Mouse (Mus musculus): ENCODE data around the gene Gpr152.

Gpr152 gene

GRCm38 (mm10) chr19:4131075-4131474 is 8.5 kb upstream of the Gpr152 start:
- no peak for DNase-seq (ENCODE audit: low read depth, low spot score)

GRCm38 (mm10) chr19:4131768-4132167 is 7.8 kb upstream of the Gpr152 start:
- no peak for DNase-seq (ENCODE audit: low read depth, low spot score)

- no peak for DNase-seq (ENCODE audit: low read depth, low spot score)
These were observed 5.2 kb upstream of the Gpr152 start for GRCm38 (mm10) chr19:4134354-4134753.

- DNase-seq (ENCODE audit: low read depth, low spot score), result peak; percentile 41
These were observed 4.2 kb upstream of the Gpr152 start for GRCm38 (mm10) chr19:4135229-4135962.

GRCm38 (mm10) chr19:4135963-4136345 is 3.6 kb upstream of the Gpr152 start:
- peak; percentile 61 for DNase-seq (ENCODE audit: low read depth, low spot score)

GRCm38 (mm10) chr19:4136463-4136862 is 3.1 kb upstream of the Gpr152 start:
- DNase-seq (ENCODE audit: low read depth, low spot score), result peak; percentile 49

- no peak for DNase-seq (ENCODE audit: low read depth, low spot score)
These were observed 1.7 kb upstream of the Gpr152 start for GRCm38 (mm10) chr19:4137913-4138312.

GRCm38 (mm10) chr19:4140147-4140546 is 560 bp downstream of the Gpr152 start:
- DNase-seq (ENCODE audit: low read depth, low spot score), result no peak

GRCm38 (mm10) chr19:4142416-4143173 is 3.0 kb downstream of the Gpr152 start:
- no peak for DNase-seq (ENCODE audit: low read depth, low spot score)

GRCm38 (mm10) chr19:4143759-4144268 is 4.2 kb downstream of the Gpr152 start, which contains the start of gene Cabp4:
Gene Cabp4, minus strand, starts transcription at chr19:4144033.
- DNase-seq (ENCODE audit: low read depth, low spot score), result no peak

GRCm38 (mm10) chr19:4144550-4145498 is 5.2 kb downstream of the Gpr152 start:
- DNase-seq (ENCODE audit: low read depth, low spot score), result no peak

- DNase-seq (ENCODE audit: low read depth, low spot score), result no peak
These were observed 6.3 kb downstream of the Gpr152 start for GRCm38 (mm10) chr19:4145936-4146335.

- no peak for DNase-seq (ENCODE audit: low read depth, low spot score)
These were observed 6.9 kb downstream of the Gpr152 start for GRCm38 (mm10) chr19:4146366-4147021.

- DNase-seq (ENCODE audit: low read depth, low spot score), result no peak
These were observed 7.4 kb downstream of the Gpr152 start for GRCm38 (mm10) chr19:4147022-4147405.

- DNase-seq (ENCODE audit: low read depth, low spot score), result no peak
These were observed 8.3 kb downstream of the Gpr152 start for GRCm38 (mm10) chr19:4147782-4148490.

GRCm38 (mm10) chr19:4148491-4148806 is 8.9 kb downstream of the Gpr152 start, which contains the start of gene Coro1b:
Gene Coro1b, plus strand, starts transcription at chr19:4148619.
- DNase-seq (ENCODE audit: low read depth, low spot score), result peak; percentile 92

- DNase-seq (ENCODE audit: low read depth, low spot score), result no peak
These were observed 9.2 kb downstream of the Gpr152 start for GRCm38 (mm10) chr19:4148819-4149218.

GRCm38 (mm10) chr19:4149283-4149682 is 9.7 kb downstream of the Gpr152 start:
- no peak for DNase-seq (ENCODE audit: low read depth, low spot score)

- DNase-seq (ENCODE audit: low read depth, low spot score), result no peak
These were observed 10.3 kb downstream of the Gpr152 start for GRCm38 (mm10) chr19:4149764-4150461.

Data from CD4-positive helper T cell, adult 2 months (primary cell).